Mouse (Mus musculus): ENCODE data around the gene Alk. TPM values are rescaled to one million over a fixed set of nuclear protein-coding genes. Genes with fewer than 3 reads are reported as not detected.

Alk gene
- polyA plus RNA-seq, 1 experiment from 2014 or later = 0.56 TPM

DNA sequence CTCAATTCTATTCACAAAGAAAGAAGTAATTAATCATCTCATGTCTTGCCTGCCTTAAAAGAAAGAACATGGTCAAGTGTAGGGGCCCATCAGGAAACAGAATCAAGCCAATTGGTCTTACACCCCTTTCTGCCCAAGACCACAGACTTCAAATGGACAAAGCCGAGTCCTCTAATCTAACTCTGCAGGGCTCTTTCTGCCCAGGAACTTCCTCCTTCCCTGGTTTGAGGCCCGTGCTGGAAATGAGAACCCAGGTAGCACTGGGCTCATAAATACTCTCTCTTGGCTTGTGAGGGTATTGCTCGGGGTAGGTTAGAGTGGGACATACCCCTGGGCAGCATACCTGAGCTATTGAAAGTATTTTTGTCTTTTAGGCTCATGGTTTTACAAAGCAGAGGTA lies 451.4 kb downstream of the Alk start:
- no peak overlapping the region for H3K27ac ChIP-seq (replicated peaks; ENCODE audit: low read depth, low read length)
- H3K4me3 ChIP-seq (ENCODE audit: low read depth, low read length) = no peak overlapping the region
- H3K36me3 ChIP-seq (ENCODE audit: control insufficient read depth, insufficient read depth, low read length) = no peaks in the 10 kb centered on the region
- peaks cover 4% of the 10 kb centered on the region for H3K9me3 ChIP-seq (ENCODE audit: control insufficient read depth, low read length)
- no peak for ATAC-seq (ENCODE audit: low read depth)
- no peak for DNase-seq (ENCODE audit: low spot score)
- no peak overlapping the region for H3K4me2 ChIP-seq (ENCODE audit: low read depth, low read length)
- no peaks in the 10 kb centered on the region for H3K27me3 ChIP-seq (replicated peaks; ENCODE audit: control insufficient read depth, insufficient read depth, low read length)
- WGBS = 82% methylated on average over 3 of the region's 3 CpGs
- H3K4me1 ChIP-seq (ENCODE audit: control insufficient read depth, insufficient read depth, low read length) = no peaks in the 10 kb centered on the region
- H3K9ac ChIP-seq (ENCODE audit: low read depth, low read length) = no peak overlapping the region

GRCm38 (mm10) chr17:72144946-72145598 lies 459.4 kb downstream of the Alk start:
- Histone ChIP-seq H3K4me3 (ENCODE audit: low read depth, low read length) (no peak overlapping the region), H3K9ac (ENCODE audit: low read depth, low read length) (no peak overlapping the region), H3K4me1 (ENCODE audit: control insufficient read depth, insufficient read depth, low read length) (no peaks in the 10 kb centered on the region), H3K4me2 (ENCODE audit: low read depth, low read length) (no peak overlapping the region), H3K27me3 (replicated peaks; ENCODE audit: control insufficient read depth, insufficient read depth, low read length) (no peaks in the 10 kb centered on the region), H3K9me3 (ENCODE audit: control insufficient read depth, low read length) (no peaks in the 10 kb centered on the region), H3K27ac (replicated peaks; ENCODE audit: low read depth, low read length) (no peak overlapping the region), H3K36me3 (ENCODE audit: control insufficient read depth, insufficient read depth, low read length) (no peaks in the 10 kb centered on the region)
- 66% methylated on average over 7 of the region's 7 CpGs for WGBS
- DNase-seq (ENCODE audit: low spot score) (peak; percentile 14), ATAC-seq (ENCODE audit: low read depth) (no peak)

DNA sequence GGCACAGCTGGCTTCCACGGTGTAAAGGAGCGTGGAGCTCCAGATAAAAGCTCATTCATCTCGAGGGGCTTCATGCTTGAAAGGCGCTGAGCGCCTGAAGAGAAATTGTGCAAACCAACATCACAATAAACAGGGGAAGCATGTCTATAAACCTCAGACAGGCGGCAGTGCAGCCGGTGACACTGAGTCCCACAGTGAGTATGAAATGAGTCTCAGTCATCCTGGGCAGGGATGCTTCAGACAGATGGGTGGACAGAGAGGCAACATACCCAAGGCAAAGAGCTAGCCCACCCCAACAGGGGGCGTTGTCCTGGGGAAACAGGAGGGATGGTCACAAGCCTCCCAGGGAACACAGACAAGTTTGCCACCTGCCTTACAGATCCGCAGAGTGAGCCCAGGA lies 460.0 kb downstream of the Alk start:
- H3K4me1 ChIP-seq (ENCODE audit: control insufficient read depth, insufficient read depth, low read length) = no peaks in the 10 kb centered on the region
- no peaks in the 10 kb centered on the region for H3K9me3 ChIP-seq (ENCODE audit: control insufficient read depth, low read length)
- no peak overlapping the region for H3K4me2 ChIP-seq (ENCODE audit: low read depth, low read length)
- ATAC-seq (ENCODE audit: low read depth) = no peak
- no peak overlapping the region for H3K4me3 ChIP-seq (ENCODE audit: low read depth, low read length)
- H3K27ac ChIP-seq (replicated peaks; ENCODE audit: low read depth, low read length) = no peak overlapping the region
- H3K9ac ChIP-seq (ENCODE audit: low read depth, low read length) = no peak overlapping the region
- DNase-seq (ENCODE audit: low spot score) = no peak
- H3K36me3 ChIP-seq (ENCODE audit: control insufficient read depth, insufficient read depth, low read length) = no peaks in the 10 kb centered on the region
- no peaks in the 10 kb centered on the region for H3K27me3 ChIP-seq (replicated peaks; ENCODE audit: control insufficient read depth, insufficient read depth, low read length)
- 73% methylated on average over 9 of the region's 9 CpGs for WGBS

DNA sequence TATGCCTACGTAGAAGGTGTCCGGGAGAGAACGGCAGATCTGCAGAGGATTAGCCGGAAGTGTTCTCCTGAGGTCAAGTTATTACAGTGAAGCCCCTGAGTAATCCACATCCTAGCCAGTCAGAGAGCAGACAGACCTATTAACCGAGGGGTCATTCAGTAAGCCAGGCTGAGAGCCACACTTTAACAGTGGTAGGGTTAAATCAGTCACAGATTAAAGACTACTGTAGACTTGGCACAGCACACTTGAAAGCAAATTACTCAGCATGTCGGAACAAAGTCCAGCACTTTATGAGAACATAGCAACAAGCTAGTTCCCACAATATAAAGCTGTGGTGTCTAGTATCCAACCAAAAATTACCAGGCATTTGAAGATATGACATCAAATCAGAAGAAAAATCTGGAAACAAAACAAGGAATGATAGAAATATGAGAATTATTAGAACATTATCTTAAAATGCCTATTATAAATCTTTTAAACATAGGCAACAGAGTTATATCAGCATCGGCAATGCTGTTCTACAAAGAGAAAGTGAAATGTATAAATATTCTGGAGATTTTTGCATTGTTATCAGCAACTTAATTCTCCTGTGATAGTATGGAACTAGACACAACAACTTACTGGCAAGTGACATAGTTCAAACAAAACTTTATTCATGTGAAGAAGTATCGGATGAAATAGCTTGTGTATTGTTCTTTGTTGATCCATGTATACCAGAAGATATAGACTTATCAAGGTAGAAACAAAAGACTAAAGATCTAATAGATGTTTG lies 472.1 kb downstream of the Alk start:
- H3K27me3 ChIP-seq (replicated peaks; ENCODE audit: control insufficient read depth, insufficient read depth, low read length) = no peaks in the 10 kb centered on the region
- H3K4me1 ChIP-seq (ENCODE audit: control insufficient read depth, insufficient read depth, low read length) = no peaks in the 10 kb centered on the region
- H3K4me2 ChIP-seq (ENCODE audit: low read depth, low read length) = no peak overlapping the region
- no peak overlapping the region for H3K9ac ChIP-seq (ENCODE audit: low read depth, low read length)
- WGBS = 65% methylated on average over 8 of the region's 8 CpGs
- no peaks in the 10 kb centered on the region for H3K36me3 ChIP-seq (ENCODE audit: control insufficient read depth, insufficient read depth, low read length)
- no peak overlapping the region for H3K27ac ChIP-seq (replicated peaks; ENCODE audit: low read depth, low read length)
- DNase-seq (ENCODE audit: low spot score) = peak; percentile 27
- no peaks in the 10 kb centered on the region for H3K9me3 ChIP-seq (ENCODE audit: control insufficient read depth, low read length)
- no peak overlapping the region for H3K4me3 ChIP-seq (ENCODE audit: low read depth, low read length)
- ATAC-seq (ENCODE audit: low read depth) = no peak

- Histone ChIP-seq H3K4me3 (ENCODE audit: low read depth, low read length) (no peak overlapping the region), H3K9ac (ENCODE audit: low read depth, low read length) (no peak overlapping the region), H3K27me3 (replicated peaks; ENCODE audit: control insufficient read depth, insufficient read depth, low read length) (no peaks in the 10 kb centered on the region), H3K9me3 (ENCODE audit: control insufficient read depth, low read length) (0 out of 2 replicates have a peak, but pooled peaks cover 3% of the 10 kb centered on the region), H3K27ac (replicated peaks; ENCODE audit: low read depth, low read length) (no peak overlapping the region), H3K36me3 (ENCODE audit: control insufficient read depth, insufficient read depth, low read length) (no peaks in the 10 kb centered on the region), H3K4me2 (ENCODE audit: low read depth, low read length) (no peak overlapping the region), H3K4me1 (ENCODE audit: control insufficient read depth, insufficient read depth, low read length) (no peaks in the 10 kb centered on the region)
- no peak for DNase-seq (ENCODE audit: low spot score)
- 95% methylated on average over 1 of the region's 1 CpGs for WGBS
- no peak for ATAC-seq (ENCODE audit: low read depth)
Observed at GRCm38 (mm10) chr17:72121660-72122059, 482.8 kb downstream of the Alk start.

- H3K9ac ChIP-seq (ENCODE audit: low read depth, low read length) = no peak overlapping the region
- no peak overlapping the region for H3K4me3 ChIP-seq (ENCODE audit: low read depth, low read length)
- DNase-seq (ENCODE audit: low spot score) (no peak), ATAC-seq (ENCODE audit: low read depth) (no peak)
- no peak overlapping the region for H3K4me2 ChIP-seq (ENCODE audit: low read depth, low read length)
- H3K27ac ChIP-seq (replicated peaks; ENCODE audit: low read depth, low read length) = no peak overlapping the region
- 78% methylated on average over 11 of the region's 11 CpGs for WGBS
- H3K4me1 ChIP-seq (ENCODE audit: control insufficient read depth, insufficient read depth, low read length) = no peaks in the 10 kb centered on the region
- no peaks in the 10 kb centered on the region for H3K27me3 ChIP-seq (replicated peaks; ENCODE audit: control insufficient read depth, insufficient read depth, low read length)
- 0 out of 2 replicates have a peak, but pooled peaks cover 3% of the 10 kb centered on the region for H3K9me3 ChIP-seq (ENCODE audit: control insufficient read depth, low read length)
- no peaks in the 10 kb centered on the region for H3K36me3 ChIP-seq (ENCODE audit: control insufficient read depth, insufficient read depth, low read length)
Observed at GRCm38 (mm10) chr17:72120278-72120677, 484.1 kb downstream of the Alk start.

- H3K4me2 ChIP-seq (ENCODE audit: low read depth, low read length) = no peak overlapping the region
- no peaks in the 10 kb centered on the region for H3K27me3 ChIP-seq (replicated peaks; ENCODE audit: control insufficient read depth, insufficient read depth, low read length)
- no peaks in the 10 kb centered on the region for H3K4me1 ChIP-seq (ENCODE audit: control insufficient read depth, insufficient read depth, low read length)
- DNase-seq (ENCODE audit: low spot score) = no peak
- no peak overlapping the region for H3K27ac ChIP-seq (replicated peaks; ENCODE audit: low read depth, low read length)
- H3K36me3 ChIP-seq (ENCODE audit: control insufficient read depth, insufficient read depth, low read length) = no peaks in the 10 kb centered on the region
- H3K4me3 ChIP-seq (ENCODE audit: low read depth, low read length) = no peak overlapping the region
- WGBS = 63% methylated on average over 5 of the region's 5 CpGs
- ATAC-seq (ENCODE audit: low read depth) = no peak
- no peaks in the 10 kb centered on the region for H3K9me3 ChIP-seq (ENCODE audit: control insufficient read depth, low read length)
- H3K9ac ChIP-seq (ENCODE audit: low read depth, low read length) = no peak overlapping the region
Observed at GRCm38 (mm10) chr17:72118376-72118775, 486.1 kb downstream of the Alk start.

DNA sequence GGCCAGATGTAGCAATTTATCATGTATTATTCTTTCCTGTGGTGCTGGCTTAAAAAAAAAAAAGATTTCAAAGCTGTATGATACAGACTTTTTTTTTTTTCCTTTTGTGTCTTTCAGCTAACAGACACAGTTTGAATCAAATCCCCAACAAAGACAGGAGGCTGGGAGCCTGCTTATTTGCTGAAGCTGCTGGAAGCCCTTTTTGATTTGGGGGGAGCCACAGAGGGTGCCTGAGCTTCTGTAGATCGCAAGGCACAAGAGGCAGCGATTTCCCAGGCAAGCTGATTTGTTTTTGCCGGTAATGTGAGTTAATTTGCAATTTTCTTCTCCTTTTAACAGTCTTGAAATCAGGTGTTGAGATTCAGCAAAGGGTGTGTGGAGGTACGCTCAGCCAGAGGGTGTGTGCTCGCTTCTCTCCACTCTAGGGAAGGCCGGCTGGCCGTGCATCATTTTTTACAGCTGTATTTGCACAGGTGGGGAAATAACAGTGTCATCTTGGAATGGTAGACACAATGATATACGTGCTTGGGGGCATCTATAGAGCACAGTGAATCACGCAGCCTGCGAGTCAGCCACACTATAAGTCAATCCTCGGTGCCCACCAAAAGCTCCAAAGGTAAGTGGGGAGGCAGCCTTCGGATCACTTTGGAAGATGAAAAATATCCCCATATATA lies 489.0 kb downstream of the Alk start:
- Histone ChIP-seq H3K4me2 (ENCODE audit: low read depth, low read length) (no peak overlapping the region), H3K27ac (replicated peaks; ENCODE audit: low read depth, low read length) (no peak overlapping the region), H3K36me3 (ENCODE audit: control insufficient read depth, insufficient read depth, low read length) (no peaks in the 10 kb centered on the region), H3K4me1 (ENCODE audit: control insufficient read depth, insufficient read depth, low read length) (no peaks in the 10 kb centered on the region), H3K9ac (ENCODE audit: low read depth, low read length) (no peak overlapping the region), H3K4me3 (ENCODE audit: low read depth, low read length) (no peak overlapping the region), H3K27me3 (replicated peaks; ENCODE audit: control insufficient read depth, insufficient read depth, low read length) (no peaks in the 10 kb centered on the region), H3K9me3 (ENCODE audit: control insufficient read depth, low read length) (no peaks in the 10 kb centered on the region)
- no peak for DNase-seq (ENCODE audit: low spot score)
- 49% methylated on average over 12 of the region's 12 CpGs for WGBS
- no peak for ATAC-seq (ENCODE audit: low read depth)
